Mouse (Mus musculus): ENCODE measurements around the gene Def6.

- TF ChIP-seq POLR2A (IDR thresholded peaks at IDR 0.05; ENCODE audit: low read depth, low read length) (no peak), CTCF (IDR thresholded peaks at IDR 0.05; ENCODE audit: extremely low read depth, insufficient read depth, insufficient read length, insufficient replicate concordance) (no peak)
Observed at GRCm38 (mm10) chr17:28251579-28252280, 44.2 kb downstream of the Def6 start.
